Mouse (Mus musculus) T-helper 2 cell (primary cell): Measurements from ENCODE around the gene Mdh1b.

Experiments used
- in situ Hi-C: fragments of 300-600 bp; cut with MboI, MseI; formaldehyde crosslinking; loops from one replicate; pipeline ENCODE4 v1.15.1; 2025; ENCODE audit warnings: high pct_unique_total_duplicates

Gene Mdh1b

DNA sequence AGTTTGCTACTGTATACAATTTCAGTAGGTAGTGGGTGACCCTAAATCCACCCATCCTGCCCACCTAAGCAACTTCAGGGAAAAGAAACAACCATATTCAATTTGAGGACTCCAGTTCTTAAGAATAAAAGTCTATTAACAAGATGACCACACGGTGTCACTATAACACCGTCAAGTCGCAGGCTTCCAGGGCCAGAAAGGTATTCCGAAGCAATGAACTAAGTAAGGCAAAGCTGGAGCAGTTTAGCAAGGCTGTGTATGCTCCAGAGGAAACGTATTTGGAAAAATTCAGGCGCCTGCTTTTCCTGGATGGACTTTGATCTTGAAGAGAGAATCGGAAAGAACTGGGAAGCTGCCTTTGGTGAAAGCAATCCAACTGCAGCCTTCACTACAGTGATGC lies 70.5 kb downstream of the Mdh1b start:
- in situ Hi-C loops: no loop called here

GRCm38 (mm10) chr1:63658016-63658415 lies 72.1 kb downstream of the Mdh1b start:
- in situ Hi-C loops: no loop called here
